Mouse (Mus musculus): ENCODE measurements around the gene Tuba1b. TPM values are rescaled to one million over a fixed set of nuclear protein-coding genes. Genes with fewer than 3 reads are reported as not detected.
"Not testable (repeated sequence)": the region's sequence is repeated elsewhere in the genome, so short reads cannot be mapped to it uniquely, and the experiment has no call there.

Gene Tuba1b
- polyA plus RNA-seq (2015; fragmentation: Nextera tagmentation; extraction: Ambion mirVana): 1,202 and 1,287 TPM in 2 replicates

DNA sequence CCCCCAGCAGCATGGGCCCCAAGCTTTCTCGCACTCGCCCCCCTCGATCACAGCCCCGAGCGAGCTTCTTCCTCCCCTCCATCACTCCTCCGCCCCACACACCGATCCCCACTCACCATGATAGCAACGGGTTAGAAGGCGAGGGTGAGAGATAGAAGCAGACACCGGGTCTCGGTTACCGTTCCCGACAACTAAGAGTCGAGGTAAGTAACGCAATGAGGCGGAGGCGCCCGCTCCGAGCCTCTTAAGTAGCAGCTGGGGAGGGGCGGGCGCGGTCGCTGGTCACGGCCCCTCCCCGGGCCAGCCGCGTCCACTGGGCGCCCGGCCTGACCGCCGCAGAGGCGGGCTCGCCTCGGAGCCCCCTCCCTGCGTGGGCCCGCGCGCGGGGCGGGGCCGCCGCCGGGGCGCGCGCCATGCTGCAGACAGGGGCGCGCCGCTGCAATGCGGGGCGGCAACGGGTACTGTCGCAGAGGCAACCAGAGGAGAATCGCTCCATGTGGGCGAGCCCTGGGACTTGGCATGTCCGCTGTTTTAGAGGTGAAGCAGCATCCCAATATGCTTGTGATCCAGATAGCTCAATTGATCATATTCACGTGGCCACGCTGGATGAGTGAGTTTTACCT lies at the start of gene Tuba1b:
TSS of gene Tuba1b (minus strand) at position 349 of the 623 bp plus-strand sequence.
- 0% methylated on average over 38 of the region's 58 CpGs for WGBS (ENCODE audit: insufficient replicate concordance)
- Histone ChIP-seq H3K4me3 (replicated peaks) (peak within 1 kb of the TSS; percentile 85), H3K27ac (peak within 1 kb of the TSS; percentile 98), H3K9ac (peak within 1 kb of the TSS; percentile 93), H3K36me3 (peaks cover 23% of the 10 kb centered on the region), H3K27me3 (no peaks in the 10 kb centered on the region), H3K9me3 (replicated peaks) (no peaks in the 10 kb centered on the region), H3K4me2 (peak within 1 kb of the TSS; percentile 94), H3K4me1 (replicated peaks) (peaks cover 39% of the 10 kb centered on the region)
- ATAC-seq (ENCODE audit: low read depth) (peak; percentile 94), DNase-seq (peak; percentile 88)

DNA sequence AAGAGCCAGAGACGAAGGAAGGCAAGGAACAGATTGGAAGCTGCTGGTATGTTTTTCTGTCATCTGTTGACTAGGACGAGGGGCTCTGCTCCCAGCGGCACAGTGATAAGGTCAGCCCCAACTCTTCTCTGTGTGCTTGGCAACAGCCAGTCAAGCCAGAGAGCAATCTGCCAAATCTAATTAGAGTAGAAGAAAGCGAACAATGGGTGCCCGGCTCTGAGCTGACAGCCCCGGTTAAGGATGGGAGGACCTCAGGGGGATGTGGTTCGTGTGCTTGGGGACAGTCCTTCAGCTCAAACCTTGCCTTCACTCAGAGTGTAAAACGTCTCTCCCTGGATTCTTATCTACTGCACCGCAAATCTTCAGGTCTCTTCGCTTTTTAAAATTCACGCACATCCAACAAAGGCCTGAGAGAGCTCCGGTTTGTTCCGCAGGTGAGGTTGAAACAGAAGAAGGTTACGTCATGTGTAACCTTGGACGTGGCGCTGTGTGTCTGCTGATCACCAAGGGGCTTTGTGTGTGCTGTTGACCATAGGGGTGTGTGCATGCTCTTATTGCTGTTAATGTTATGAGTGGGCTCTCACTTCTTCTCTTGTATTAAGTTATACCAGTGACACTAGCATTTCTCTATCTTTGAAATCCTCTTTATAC lies 49.2 kb upstream of the Tuba1b start:
- WGBS (ENCODE audit: insufficient replicate concordance): 47% methylated on average over 16 of the region's 16 CpGs
- H3K4me3 ChIP-seq (replicated peaks): no peak overlapping the region
- peaks cover 6% of the 10 kb centered on the region; the same call in 1 of the 2 replicates for H3K27me3 ChIP-seq
- no peak overlapping the region for H3K9ac ChIP-seq
- H3K9me3 ChIP-seq (replicated peaks): no peaks in the 10 kb centered on the region
- no peak overlapping the region for H3K27ac ChIP-seq
- H3K4me1 ChIP-seq (replicated peaks): peaks cover 32% of the 10 kb centered on the region
- no peak overlapping the region for H3K4me2 ChIP-seq
- DNase-seq (no peak), ATAC-seq (ENCODE audit: low read depth) (no peak)
- H3K36me3 ChIP-seq: no peaks in the 10 kb centered on the region

- 78% methylated on average over 6 of the region's 6 CpGs for WGBS (ENCODE audit: insufficient replicate concordance)
- Histone ChIP-seq H3K9ac (no peak overlapping the region), H3K27ac (no peak overlapping the region), H3K4me2 (no peak overlapping the region), H3K4me3 (replicated peaks) (no peak overlapping the region), H3K9me3 (replicated peaks) (no peaks in the 10 kb centered on the region), H3K36me3 (no peaks in the 10 kb centered on the region), H3K27me3 (peaks cover 6% of the 10 kb centered on the region; the same call in 1 of the 2 replicates), H3K4me1 (replicated peaks) (peaks cover 32% of the 10 kb centered on the region)
- DNase-seq (no peak), ATAC-seq (ENCODE audit: low read depth) (no peak)
These were observed 47.7 kb upstream of the Tuba1b start for GRCm38 (mm10) chr15:98982100-98982499.

- Histone ChIP-seq H3K36me3 (no peaks in the 10 kb centered on the region), H3K4me1 (replicated peaks) (peaks cover 23% of the 10 kb centered on the region), H3K4me3 (replicated peaks) (no peak overlapping the region), H3K4me2 (no peak overlapping the region), H3K27me3 (peaks cover 9% of the 10 kb centered on the region; the same call in 1 of the 2 replicates), H3K9me3 (replicated peaks) (no peaks in the 10 kb centered on the region), H3K9ac (no peak overlapping the region), H3K27ac (no peak overlapping the region)
- ATAC-seq (ENCODE audit: low read depth) (no peak), DNase-seq (no peak)
- 60% methylated on average over 7 of the region's 7 CpGs for WGBS (ENCODE audit: insufficient replicate concordance)
These were observed 45.7 kb upstream of the Tuba1b start for GRCm38 (mm10) chr15:98980012-98980614.

DNA sequence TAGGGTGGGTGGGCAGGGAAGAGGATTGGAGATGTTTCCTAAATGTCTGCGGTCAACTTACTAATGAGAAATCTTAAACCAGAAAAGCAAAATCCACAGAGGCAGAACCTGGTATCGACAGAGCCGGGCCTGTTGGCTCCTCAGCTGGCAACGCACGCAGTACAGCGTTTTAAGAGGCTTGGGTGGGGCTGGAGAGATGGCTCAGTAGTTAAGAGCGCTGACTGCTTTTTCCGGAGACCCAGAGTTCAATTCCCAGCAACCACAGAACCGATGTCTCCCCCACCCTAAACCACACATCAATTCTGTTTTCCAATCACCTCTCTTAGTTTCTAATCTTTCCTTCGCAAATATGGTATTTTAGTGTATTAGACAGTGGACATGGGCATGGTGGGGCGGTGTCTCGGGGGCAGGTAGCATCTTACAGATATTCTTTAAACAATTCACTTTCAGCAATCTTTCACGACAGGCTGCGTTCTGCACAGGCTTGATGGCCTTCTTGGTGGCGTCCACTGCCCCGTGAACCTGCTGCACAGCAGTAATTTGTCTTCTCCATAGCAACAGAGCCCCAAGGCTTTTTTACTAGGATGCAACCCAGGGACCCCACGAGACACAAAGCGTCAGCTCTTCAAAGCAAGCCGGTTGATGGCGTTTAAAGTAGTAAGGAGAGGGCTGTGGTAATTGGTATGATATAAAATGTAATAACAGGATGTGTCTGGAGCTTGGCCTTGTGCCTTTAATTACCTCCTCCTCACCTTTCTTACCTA lies 44.2 kb upstream of the Tuba1b start:
- Histone ChIP-seq H3K4me1 (replicated peaks) (peaks cover 8% of the 10 kb centered on the region), H3K9ac (no peak overlapping the region), H3K4me3 (replicated peaks) (no peak overlapping the region), H3K27ac (no peak overlapping the region), H3K27me3 (peaks cover 9% of the 10 kb centered on the region; the same call in 1 of the 2 replicates), H3K4me2 (no peak overlapping the region), H3K36me3 (no peaks in the 10 kb centered on the region), H3K9me3 (replicated peaks) (no peaks in the 10 kb centered on the region)
- DNase-seq (no peak), ATAC-seq (ENCODE audit: low read depth) (no peak)
- 64% methylated on average over 20 of the region's 20 CpGs for WGBS (ENCODE audit: insufficient replicate concordance)

- Histone ChIP-seq H3K4me2 (no peak overlapping the region), H3K4me1 (replicated peaks) (0 out of 2 replicates have a peak, but pooled peaks cover under 1% of the 10 kb centered on the region), H3K36me3 (no peaks in the 10 kb centered on the region), H3K9me3 (replicated peaks) (no peaks in the 10 kb centered on the region), H3K4me3 (replicated peaks) (no peak overlapping the region), H3K27me3 (peaks cover 9% of the 10 kb centered on the region; the same call in 1 of the 2 replicates), H3K27ac (no peak overlapping the region), H3K9ac (no peak overlapping the region)
- no peak for DNase-seq
- ATAC-seq (ENCODE audit: low read depth): no peak
- 77% methylated on average over 14 of the region's 14 CpGs for WGBS (ENCODE audit: insufficient replicate concordance)
These were observed 43.5 kb upstream of the Tuba1b start for GRCm38 (mm10) chr15:98977759-98978408.

DNA sequence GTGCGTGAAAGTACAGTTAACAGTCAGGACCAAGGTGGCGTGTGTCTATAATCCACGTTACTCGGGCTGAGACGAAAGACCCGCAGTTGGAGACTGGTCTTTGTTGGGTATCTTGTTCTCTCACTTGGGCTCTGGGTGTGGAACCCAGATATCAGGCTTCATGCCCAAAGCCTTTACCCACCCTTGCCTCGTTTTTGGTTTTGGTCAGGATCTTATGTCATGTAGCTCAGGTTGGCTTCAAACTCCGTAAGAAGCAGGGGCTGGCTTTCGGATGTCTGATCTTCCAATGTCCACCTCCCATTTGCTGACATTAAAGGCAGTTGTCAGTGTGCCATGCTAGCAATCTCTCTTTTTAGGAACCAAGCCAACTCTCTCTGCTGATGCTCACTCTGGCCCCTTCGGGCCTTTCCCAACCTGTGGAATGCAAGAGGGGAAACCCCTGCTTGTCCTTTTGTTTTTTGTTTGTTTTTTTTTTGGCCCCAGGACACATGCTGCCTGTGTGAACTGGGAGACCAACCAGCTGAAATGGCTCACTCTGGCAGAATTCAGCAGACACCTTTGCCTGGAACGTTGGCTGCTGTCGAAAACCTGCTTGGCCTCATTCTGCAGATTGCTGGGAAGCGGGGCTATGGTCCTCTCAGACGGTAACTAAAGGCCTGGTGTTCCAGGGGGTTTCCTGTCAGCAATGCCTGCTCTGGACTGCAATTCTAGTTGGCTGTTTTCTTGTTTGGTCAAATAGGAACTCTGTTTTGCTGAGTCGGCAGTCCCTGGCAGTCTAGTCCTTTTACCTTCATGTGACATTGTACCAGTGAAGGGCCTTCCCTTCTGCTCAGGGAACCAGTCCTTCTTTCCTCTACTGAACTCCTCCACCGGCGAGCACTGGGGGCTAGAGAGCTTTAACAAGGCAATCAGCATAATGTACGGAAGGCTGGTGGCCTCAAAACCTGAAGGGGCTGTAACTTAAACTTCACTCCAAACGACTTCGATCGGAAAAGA lies 42.7 kb upstream of the Tuba1b start:
- no peak overlapping the region for H3K27ac ChIP-seq
- no peaks in the 10 kb centered on the region for H3K36me3 ChIP-seq
- H3K4me3 ChIP-seq (replicated peaks): no peak overlapping the region
- no peaks in the 10 kb centered on the region for H3K4me1 ChIP-seq (replicated peaks)
- no peak overlapping the region for H3K9ac ChIP-seq
- H3K9me3 ChIP-seq (replicated peaks): no peaks in the 10 kb centered on the region
- 72% methylated on average over 21 of the region's 21 CpGs for WGBS (ENCODE audit: insufficient replicate concordance)
- ATAC-seq (ENCODE audit: low read depth) (no peak), DNase-seq (no peak)
- no peak overlapping the region for H3K4me2 ChIP-seq
- peaks cover 9% of the 10 kb centered on the region; the same call in 1 of the 2 replicates for H3K27me3 ChIP-seq

GRCm38 (mm10) chr15:98973015-98973614 lies 38.8 kb upstream of the Tuba1b start:
- no peak overlapping the region for H3K9ac ChIP-seq
- no peak overlapping the region for H3K4me3 ChIP-seq (replicated peaks)
- DNase-seq (no peak), ATAC-seq (ENCODE audit: low read depth) (no peak)
- 0 out of 2 replicates have a peak, but pooled peaks cover 13% of the 10 kb centered on the region for H3K27me3 ChIP-seq
- no peak overlapping the region for H3K27ac ChIP-seq
- 82% methylated on average over 9 of the region's 9 CpGs for WGBS (ENCODE audit: insufficient replicate concordance)
- H3K9me3 ChIP-seq (replicated peaks): no peaks in the 10 kb centered on the region
- H3K4me2 ChIP-seq: no peak overlapping the region
- no peaks in the 10 kb centered on the region for H3K36me3 ChIP-seq
- peaks cover 16% of the 10 kb centered on the region for H3K4me1 ChIP-seq (replicated peaks)

DNA sequence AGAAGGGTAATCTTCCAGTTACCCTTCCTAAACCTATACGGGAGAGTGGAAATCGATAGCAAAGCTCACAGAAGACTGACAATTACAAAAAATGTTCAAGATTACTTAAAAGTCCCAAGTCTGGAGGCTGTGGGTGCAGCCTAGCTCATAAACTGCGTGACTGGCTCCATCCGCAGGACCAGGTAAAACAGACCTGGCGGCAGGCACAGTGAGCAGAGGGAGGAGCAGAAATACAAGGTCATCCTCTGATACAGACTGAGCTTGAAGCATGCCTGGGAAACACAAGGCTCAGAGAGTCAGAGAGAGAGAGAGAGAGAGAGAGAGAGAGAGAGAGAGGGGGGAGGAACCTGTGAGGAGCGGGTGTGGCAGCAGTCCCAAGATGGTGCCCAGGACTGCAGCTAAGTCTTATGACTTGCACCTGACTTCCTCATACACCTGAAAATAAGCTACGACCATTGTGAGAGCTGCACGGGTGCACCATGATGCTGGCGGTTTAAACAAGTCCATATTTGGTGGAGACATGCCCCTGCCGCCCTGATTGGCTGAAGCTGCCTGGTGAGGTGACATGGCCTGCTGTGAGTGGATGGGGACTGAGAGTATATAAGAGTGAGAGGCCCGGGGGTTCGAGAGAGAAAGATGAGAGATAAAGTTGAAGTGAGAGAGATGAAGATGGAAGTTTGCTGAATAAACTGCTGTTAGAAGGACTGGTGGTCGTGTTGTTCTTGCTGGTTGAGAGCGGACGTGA lies 37.4 kb upstream of the Tuba1b start:
- H3K9me3 ChIP-seq (replicated peaks); H3K27me3 ChIP-seq; H3K9ac ChIP-seq; H3K4me3 ChIP-seq (replicated peaks); H3K36me3 ChIP-seq; DNase-seq; H3K27ac ChIP-seq; ATAC-seq (ENCODE audit: low read depth); H3K4me2 ChIP-seq: not testable (repeated sequence)
- peaks cover 16% of the 10 kb centered on the region for H3K4me1 ChIP-seq (replicated peaks)
- WGBS (ENCODE audit: insufficient replicate concordance): 63% methylated on average over 15 of the region's 15 CpGs
